25 mouse cellular contexts compared by ENCODE assay signal in genomic region chr2:3108834-3109233, GRCm38 (mm10). TPM values are rescaled to one million over a fixed set of nuclear protein-coding genes. Genes with fewer than 3 reads are reported as not detected.
A peak's percentile ranks its signal among the peaks of the same experiment; 100 is the strongest.
DNase-seq lines count a peak whose midpoint lies in the region; ATAC-seq and TF ChIP-seq lines count a peak whose summit lies in the region.
"Had no signal": no experiment of that assay in that cellular context is flagged by ENCODE, and none has a peak within 500 bp of the region (broad histone marks: within the 10 kb centered on the region; RNA-seq: fewer than 3 reads in every experiment).

No protein-coding gene starts in this region.

- H3K9me3 ChIP-seq in lung, embryonic 16.5 days (ENCODE audit: control insufficient read depth, low read length) = no peaks in the 10 kb centered on the region
- H3K9me3 ChIP-seq: embryonic facial prominence, embryonic 10.5 days; embryonic facial prominence, embryonic 13.5 days; forebrain, embryonic 12.5 days; forebrain, embryonic 15.5 days; hindbrain, embryonic 12.5 days; hindbrain, embryonic 15.5 days had no signal

- TF ChIP-seq CTCF in gastrocnemius, adult 2 months (IDR thresholded peaks at IDR 0.05) = no peak
- TF ChIP-seq CTCF in lung, adult 2 months (IDR thresholded peaks at IDR 0.05; ENCODE audit: insufficient read depth, low read length) = no peak

- 55% methylated on average over 1 of the region's 1 CpGs for WGBS in lung, embryonic 16.5 days
- WGBS in lung, adult 2 months = 44% methylated on average over 1 of the region's 1 CpGs

- no peaks in the 10 kb centered on the region for H3K27me3 ChIP-seq in lung, embryonic 16.5 days (ENCODE audit: control insufficient read depth, insufficient read depth, low read depth, low read length)
- H3K27me3 ChIP-seq: embryonic facial prominence, embryonic 13.5 days; forebrain, embryonic 12.5 days; forebrain, embryonic 15.5 days; hindbrain, embryonic 12.5 days; hindbrain, embryonic 15.5 days had no signal

- no peak overlapping the region for H3K4me3 ChIP-seq in gastrocnemius, adult 2 months
- H3K4me3 ChIP-seq in lung, embryonic 16.5 days (ENCODE audit: low read length) = no peak overlapping the region
- no peak overlapping the region for H3K4me3 ChIP-seq in lung, adult 2 months (replicated peaks; ENCODE audit: extremely low read depth, low read depth, low read length)
- H3K4me3 ChIP-seq: embryonic facial prominence, embryonic 10.5 days; embryonic facial prominence, embryonic 13.5 days; erythroblast, embryonic 14.5 days; forebrain, embryonic 12.5 days; forebrain, embryonic 15.5 days; hindbrain, embryonic 12.5 days; hindbrain, embryonic 15.5 days had no signal

- TF ChIP-seq POLR2A in lung, adult 2 months (IDR thresholded peaks at IDR 0.05; ENCODE audit: borderline replicate concordance, extremely low read depth, low read depth, low read length) = no peak

- no peaks in the 10 kb centered on the region for H3K36me3 ChIP-seq in lung, embryonic 16.5 days (ENCODE audit: control insufficient read depth, insufficient read depth, low read length)
- H3K36me3 ChIP-seq: embryonic facial prominence, embryonic 10.5 days; embryonic facial prominence, embryonic 13.5 days; forebrain, embryonic 12.5 days; forebrain, embryonic 15.5 days; hindbrain, embryonic 12.5 days; hindbrain, embryonic 15.5 days had no signal

- peak overlapping the region; percentile 24; the same call in 1 of the 2 replicates for H3K27ac ChIP-seq in gastrocnemius, adult 2 months
- H3K27ac ChIP-seq in lung, embryonic 16.5 days (ENCODE audit: low read length) = peak overlapping the region; percentile 38; the same call in 1 of the 2 replicates
- H3K27ac ChIP-seq: embryonic facial prominence, embryonic 10.5 days; embryonic facial prominence, embryonic 13.5 days; forebrain, embryonic 12.5 days; forebrain, embryonic 15.5 days; hindbrain, embryonic 12.5 days; hindbrain, embryonic 15.5 days had no signal

- intact Hi-C loops in gastrocnemius, adult 2 months (cut with DNase I) = no loop called here
- intact Hi-C loops in heart, postnatal 10 days (cut with DNase I) = no loop called here

- no peak overlapping the region for H3K9ac ChIP-seq in lung, embryonic 16.5 days (ENCODE audit: low read length)
- H3K9ac ChIP-seq: embryonic facial prominence, embryonic 13.5 days; forebrain, embryonic 12.5 days; forebrain, embryonic 15.5 days; hindbrain, embryonic 12.5 days; hindbrain, embryonic 15.5 days had no signal

- DNase-seq in gastrocnemius, adult 2 months = no peak
- DNase-seq in gastrocnemius, postnatal 4 days (ENCODE audit: low spot score in 2 of 2) = no peak
- DNase-seq in heart, adult 8-10 months (ENCODE audit: low spot score) = peak; percentile 47
- no peak for DNase-seq in heart, postnatal 10 days
- no peak for DNase-seq in lung, adult 2 months
- peak; percentile 35 for DNase-seq in lung, postnatal 36 days
- DNase-seq: adrenal gland, adult 8-10 months; adrenal gland, postnatal 25 days; cerebellum, adult 11-12 months; cerebellum, adult 8-10 months; cerebellum, postnatal 10 days; cerebellum, postnatal 36 days; embryo, embryonic 11 days; gastrocnemius, postnatal 10 days; gastrocnemius, postnatal 36 days had no signal

- no peak overlapping the region for H3K4me2 ChIP-seq in lung, embryonic 16.5 days (ENCODE audit: low read depth, low read length)
- H3K4me2 ChIP-seq: embryonic facial prominence, embryonic 13.5 days; forebrain, embryonic 12.5 days; forebrain, embryonic 15.5 days; heart, embryonic 11.5 days; hindbrain, embryonic 12.5 days; hindbrain, embryonic 15.5 days had no signal

- no peaks in the 10 kb centered on the region for H3K4me1 ChIP-seq in lung, embryonic 16.5 days (replicated peaks; ENCODE audit: control insufficient read depth, insufficient read depth, low read length)
- H3K4me1 ChIP-seq in lung, adult 2 months (ENCODE audit: control insufficient read depth, insufficient read depth, low read length) = peaks cover 3% of the 10 kb centered on the region; the same call in 1 of the 2 replicates
- H3K4me1 ChIP-seq: embryonic facial prominence, embryonic 10.5 days; embryonic facial prominence, embryonic 13.5 days; forebrain, embryonic 12.5 days; forebrain, embryonic 15.5 days; hindbrain, embryonic 12.5 days; hindbrain, embryonic 15.5 days had no signal

- ATAC-seq in lung, embryonic 16.5 days (ENCODE audit: low read depth) = 0 out of 2 replicates have a peak, but pooled peaks have one; percentile 34
- ATAC-seq: activated CD4-positive, CD25-positive, alpha-beta regulatory T cell, adult 4 months; forebrain, embryonic 15.5 days had no signal

RNA-seq across cellular contexts. Expression of gene Fam171a1, which starts 5.2 kb away (rescaled TPM):
- 1 to 10 TPM; 2.5 to 3.9 TPM for total RNA-seq in gastrocnemius, adult 2 months (2021)
- 10 to 100 TPM; 22.6 to 24.7 TPM for total RNA-seq in gastrocnemius, postnatal 4 days (2021)
- 10 to 100 TPM; 12.1 to 16.7 (median 14.0) TPM for total RNA-seq in heart, adult 8-10 months (2022)
- total RNA-seq in heart, postnatal 10 days (2021) = 10 to 100 TPM; 30.5 to 33.7 TPM
- 49.7 and 54.6 TPM in 2 replicates for polyA plus RNA-seq in lung, embryonic 16.5 days (2015; fragmentation: Nextera tagmentation; extraction: Ambion mirVana)
- 35.7 and 38.3 TPM in 2 replicates for polyA plus RNA-seq in lung, adult 2 months (2012; rRNA removed)
- polyA plus RNA-seq: activated CD4-positive, CD25-positive, alpha-beta regulatory T cell, adult 4 months had no signal

Comparison
In these comparisons a context has a peak if more than half of its experiments do, and no peak if none do; other contexts are left out.
1. DNase-seq: peak in heart, adult 8-10 months (single experiment) and lung, postnatal 36 days (single experiment); none in gastrocnemius, adult 2 months (single experiment), gastrocnemius, postnatal 4 days (0 of 2), heart, postnatal 10 days (0 of 2) and lung, adult 2 months (single experiment).